Mouse (Mus musculus): ENCODE measurements around the gene Gm36864. TPM values are rescaled to one million over a fixed set of nuclear protein-coding genes. Genes with fewer than 3 reads are reported as not detected.

Gm36864 gene
- polyA plus RNA-seq, 1 experiment from 2014 or later = not detected

DNA sequence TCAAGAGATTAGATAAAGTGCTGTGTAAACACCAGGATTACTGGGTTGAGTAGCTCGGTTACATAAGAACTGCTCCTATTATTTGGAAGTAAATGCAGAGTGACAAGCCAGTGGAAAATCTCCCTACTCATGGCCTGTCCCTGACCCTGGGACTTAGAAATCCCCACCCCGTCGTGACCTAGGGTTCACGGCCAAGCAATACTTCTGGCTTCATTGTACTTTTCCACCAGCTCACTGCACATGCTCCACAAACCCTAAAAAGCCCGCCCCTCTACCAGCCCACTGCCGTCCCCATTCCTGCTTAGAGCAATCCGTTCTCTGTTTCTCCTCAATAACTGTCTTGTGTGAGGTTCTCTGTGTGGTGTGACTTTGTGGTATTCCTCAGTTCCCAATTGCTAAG lies 51.8 kb downstream of the Gm36864 start:
- Histone ChIP-seq H3K27ac (no peak overlapping the region), H3K9me3 (no peaks in the 10 kb centered on the region), H3K27me3 (replicated peaks) (no peaks in the 10 kb centered on the region), H3K4me1 (no peaks in the 10 kb centered on the region), H3K9ac (no peak overlapping the region), H3K4me3 (no peak overlapping the region), H3K36me3 (replicated peaks) (no peaks in the 10 kb centered on the region), H3K4me2 (no peak overlapping the region)
- 59% methylated on average over 7 of the region's 7 CpGs for WGBS
- ATAC-seq (replicated peaks) = no peak

DNA sequence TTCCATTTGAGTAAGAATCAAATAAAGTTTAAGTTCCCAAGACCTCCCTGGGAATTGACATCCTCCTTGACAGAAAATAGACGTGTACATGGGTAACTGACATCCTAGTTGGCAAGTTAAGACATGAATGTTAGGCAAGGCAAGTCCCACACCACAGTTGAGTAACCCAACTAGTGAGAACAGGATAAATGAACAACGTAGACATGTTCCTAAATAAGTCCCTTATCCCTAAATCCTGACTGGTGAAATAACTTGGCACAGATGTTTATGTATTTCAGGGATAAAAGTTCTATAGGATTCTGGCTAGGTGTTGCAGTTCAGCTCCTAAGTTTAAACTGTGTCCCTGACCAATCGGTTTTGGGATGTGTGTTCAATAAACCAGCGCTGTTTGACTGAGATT lies 55.0 kb downstream of the Gm36864 start:
- 83% methylated on average over 4 of the region's 4 CpGs for WGBS
- no peaks in the 10 kb centered on the region for H3K27me3 ChIP-seq (replicated peaks)

DNA sequence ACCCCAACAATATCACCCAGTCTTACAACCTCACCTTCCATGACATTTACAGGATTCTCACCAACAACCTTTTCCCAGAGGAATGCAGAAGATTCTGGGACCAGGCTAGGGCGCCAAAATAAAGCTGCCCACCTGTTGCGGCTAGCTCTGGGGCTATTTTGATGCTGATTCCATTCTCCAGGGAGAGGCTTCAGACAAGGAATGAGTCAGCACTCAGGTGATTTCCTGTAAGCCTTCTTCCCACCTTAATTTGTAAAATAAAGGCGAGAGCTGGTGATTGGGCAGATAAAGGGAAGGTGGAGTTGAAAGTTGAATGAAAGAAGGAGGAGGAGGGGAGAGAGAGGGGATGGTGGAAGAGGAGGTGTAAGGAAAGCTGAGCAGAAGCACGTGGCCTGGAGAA lies 55.4 kb downstream of the Gm36864 start:
- Histone ChIP-seq H3K27ac (no peak overlapping the region), H3K4me2 (no peak overlapping the region), H3K9ac (no peak overlapping the region), H3K36me3 (replicated peaks) (no peaks in the 10 kb centered on the region), H3K9me3 (no peaks in the 10 kb centered on the region), H3K4me3 (no peak overlapping the region), H3K27me3 (replicated peaks) (no peaks in the 10 kb centered on the region), H3K4me1 (no peaks in the 10 kb centered on the region)
- no peak for ATAC-seq (replicated peaks)
- 52% methylated on average over 4 of the region's 4 CpGs for WGBS

More for the DNA sequence above, 55.0 kb downstream of the Gm36864 start:
- Histone ChIP-seq H3K9ac (no peak overlapping the region), H3K27ac (no peak overlapping the region), H3K4me3 (no peak overlapping the region), H3K9me3 (no peaks in the 10 kb centered on the region), H3K4me2 (no peak overlapping the region), H3K36me3 (replicated peaks) (no peaks in the 10 kb centered on the region), H3K4me1 (no peaks in the 10 kb centered on the region)
- no peak for ATAC-seq (replicated peaks)

Other genes with a start within 250 kb of the Gm36864 start
- gene Klk1b11, start 240.3 kb upstream of the Gm36864 start, polyA plus RNA-seq (2015; fragmentation: Nextera tagmentation; extraction: Ambion mirVana) = not detected in 2 replicates
- not detected in 2 replicates for gene Klk1b26, start 224.0 kb upstream of the Gm36864 start, polyA plus RNA-seq (2015; fragmentation: Nextera tagmentation; extraction: Ambion mirVana)
- not detected in 2 replicates for gene Klk1b27, start 183.9 kb upstream of the Gm36864 start, polyA plus RNA-seq (2015; fragmentation: Nextera tagmentation; extraction: Ambion mirVana)
- gene Klk1b21, start 133.8 kb upstream of the Gm36864 start, polyA plus RNA-seq (2015; fragmentation: Nextera tagmentation; extraction: Ambion mirVana) = not detected in 2 replicates
- not detected in 2 replicates for gene Klk1b22, start 123.5 kb upstream of the Gm36864 start, polyA plus RNA-seq (2015; fragmentation: Nextera tagmentation; extraction: Ambion mirVana)
- gene Klk1b16, start 99.4 kb upstream of the Gm36864 start, polyA plus RNA-seq (2015; fragmentation: Nextera tagmentation; extraction: Ambion mirVana) = not detected in 2 replicates
- not detected in 2 replicates for gene Klk1b24, start 47.9 kb upstream of the Gm36864 start, polyA plus RNA-seq (2015; fragmentation: Nextera tagmentation; extraction: Ambion mirVana)
- not detected in 2 replicates for gene Klk1b3, start 38.0 kb upstream of the Gm36864 start, polyA plus RNA-seq (2015; fragmentation: Nextera tagmentation; extraction: Ambion mirVana)
- not detected in 2 replicates for gene Klk1b4, start 28.7 kb upstream of the Gm36864 start, polyA plus RNA-seq (2015; fragmentation: Nextera tagmentation; extraction: Ambion mirVana)
- gene Klk1b5, start 20.2 kb upstream of the Gm36864 start, polyA plus RNA-seq (2015; fragmentation: Nextera tagmentation; extraction: Ambion mirVana) = not detected in 2 replicates
- not detected in 2 replicates for gene Klk1, start 10.8 kb upstream of the Gm36864 start, polyA plus RNA-seq (2015; fragmentation: Nextera tagmentation; extraction: Ambion mirVana)
- 1.4 and 1.7 TPM in 2 replicates for gene 1700028J19Rik, start 10.5 kb downstream of the Gm36864 start, polyA plus RNA-seq (2015; fragmentation: Nextera tagmentation; extraction: Ambion mirVana)
- gene 2410002F23Rik, start 10.5 kb downstream of the Gm36864 start, polyA plus RNA-seq (2015; fragmentation: Nextera tagmentation; extraction: Ambion mirVana) = 232 and 240 TPM in 2 replicates
- 0.21 TPM in 1 of 2 replicates, not detected in the other for gene Acp4, start 21.2 kb downstream of the Gm36864 start, polyA plus RNA-seq (2015; fragmentation: Nextera tagmentation; extraction: Ambion mirVana)
- not detected in 2 replicates for gene Gm15517, start 25.3 kb downstream of the Gm36864 start, polyA plus RNA-seq (2015; fragmentation: Nextera tagmentation; extraction: Ambion mirVana)
- gene Clec11a, start 70.7 kb downstream of the Gm36864 start, polyA plus RNA-seq (2015; fragmentation: Nextera tagmentation; extraction: Ambion mirVana) = 3.6 and 3.9 TPM in 2 replicates
- gene Shank1, start 74.1 kb downstream of the Gm36864 start, polyA plus RNA-seq (2015; fragmentation: Nextera tagmentation; extraction: Ambion mirVana) = 39.8 and 46.5 TPM in 2 replicates
- gene Syt3, start 147.9 kb downstream of the Gm36864 start, polyA plus RNA-seq (2015; fragmentation: Nextera tagmentation; extraction: Ambion mirVana) = 56.3 and 57.2 TPM in 2 replicates
- gene 1700008O03Rik, start 149.6 kb downstream of the Gm36864 start, polyA plus RNA-seq (2015; fragmentation: Nextera tagmentation; extraction: Ambion mirVana) = 2.1 and 2.6 TPM in 2 replicates
- 16.7 and 18.1 TPM in 2 replicates for gene Lrrc4b, start 192.8 kb downstream of the Gm36864 start, polyA plus RNA-seq (2015; fragmentation: Nextera tagmentation; extraction: Ambion mirVana)
- 5.8 and 6.0 TPM in 2 replicates for gene Aspdh, start 229.2 kb downstream of the Gm36864 start, polyA plus RNA-seq (2015; fragmentation: Nextera tagmentation; extraction: Ambion mirVana)
- gene Josd2, start 231.8 kb downstream of the Gm36864 start, polyA plus RNA-seq (2015; fragmentation: Nextera tagmentation; extraction: Ambion mirVana) = 38.8 and 42.2 TPM in 2 replicates